Mouse (Mus musculus) embryonic facial prominence, embryonic 10.5 days (tissue): ENCODE data around the gene Foxf1. TPM values are rescaled to one million over a fixed set of nuclear protein-coding genes. Genes with fewer than 3 reads are reported as not detected.

Experiments used
- DNase-seq: peaks from one replicate; pipeline ENCODE4 v3.0.0-alpha.2; 2017; ENCODE audit warnings: low spot score
- H3K27ac ChIP-seq: fragments of 300-500 bp; sonication (generic); replicated peaks from 2 replicates; pipeline ENCODE4 v1.5.1; 2016; ENCODE audit warnings: mild to moderate bottlenecking
- H3K27me3 ChIP-seq: fragments of 300-500 bp; sonication (generic); replicated peaks from 2 replicates; pipeline ENCODE4 v1.6.1; 2016; ENCODE audit warnings: low read depth, mild to moderate bottlenecking; ENCODE audit not compliant: poor library complexity, severe bottlenecking
- H3K36me3 ChIP-seq: fragments of 300-500 bp; sonication (generic); replicated peaks from 2 replicates; pipeline ENCODE4 v1.6.1; 2016; ENCODE audit warnings: mild to moderate bottlenecking, moderate library complexity
- H3K4me1 ChIP-seq: fragments of 300-500 bp; sonication (generic); 2 replicates; pipeline ENCODE4 v1.6.1; 2016
- H3K4me3 ChIP-seq: fragments of 300-500 bp; sonication (generic); 2 replicates; pipeline ENCODE4 v1.5.1; 2016; ENCODE audit warnings: mild to moderate bottlenecking, moderate library complexity
- H3K9me3 ChIP-seq: fragments of 300-500 bp; sonication (generic); 2 replicates; pipeline ENCODE4 v1.6.1; 2016; ENCODE audit warnings: mild to moderate bottlenecking
- WGBS: fragments of 180-500 bp; shearing (Covaris S2); methylation state at CpG from one replicate; pipeline ENCODE4 v1.1.7; 2016; 5-methylcytosine and 5-hydroxymethylcytosine counted together
- polyA plus RNA-seq: library from polyadenylated mRNA; unstranded; fragments of >200 nt; fragmentation: Nextera tagmentation; extraction: Ambion mirVana; gene quantifications from 2 replicates; pipeline ENCODE4 v1.2.1, GENCODE M21; 2016

Gene Foxf1
- polyA plus RNA-seq, 1 experiment from 2014 or later = 28.8 TPM

- peaks cover 100% of the 10 kb centered on the region for H3K27me3 ChIP-seq
- peak; percentile 58 for DNase-seq
- H3K4me1 ChIP-seq = peaks cover 71% of the 10 kb centered on the region
- no peaks in the 10 kb centered on the region for H3K9me3 ChIP-seq
- peak overlapping the region; percentile 86 for H3K27ac ChIP-seq
- WGBS = under 1% methylated on average over 30 of the region's 30 CpGs
- 0 out of 2 replicates have a peak, but pooled peaks cover 3% of the 10 kb centered on the region for H3K36me3 ChIP-seq
- peak overlapping the region; percentile 70 for H3K4me3 ChIP-seq
Measured at GRCm38 (mm10) chr8:121085011-121085410, 825 bp downstream of the Foxf1 start.

GRCm38 (mm10) chr8:121085561-121085960 is 1.4 kb downstream of the Foxf1 start:
- H3K9me3 ChIP-seq = no peaks in the 10 kb centered on the region
- peaks cover 71% of the 10 kb centered on the region for H3K4me1 ChIP-seq
- peak overlapping the region; percentile 86 for H3K27ac ChIP-seq
- H3K4me3 ChIP-seq = peak overlapping the region; percentile 70
- DNase-seq = peak; percentile 36
- H3K36me3 ChIP-seq = 0 out of 2 replicates have a peak, but pooled peaks cover 3% of the 10 kb centered on the region
- 19% methylated on average over 3 of the region's 3 CpGs for WGBS
- H3K27me3 ChIP-seq = peaks cover 100% of the 10 kb centered on the region

- 6% methylated on average over 19 of the region's 19 CpGs for WGBS
- H3K27me3 ChIP-seq = peaks cover 100% of the 10 kb centered on the region
- H3K36me3 ChIP-seq = 0 out of 2 replicates have a peak, but pooled peaks cover 3% of the 10 kb centered on the region
- peak overlapping the region; percentile 70 for H3K4me3 ChIP-seq
- H3K27ac ChIP-seq = peak overlapping the region; percentile 86
- peaks cover 71% of the 10 kb centered on the region for H3K4me1 ChIP-seq
- H3K9me3 ChIP-seq = no peaks in the 10 kb centered on the region
- DNase-seq = peak; percentile 51
Measured at GRCm38 (mm10) chr8:121086004-121086900, 2.1 kb downstream of the Foxf1 start.

GRCm38 (mm10) chr8:121088281-121088680 is 4.1 kb downstream of the Foxf1 start:
- no peak for DNase-seq
- Histone ChIP-seq H3K4me1 (peaks cover 60% of the 10 kb centered on the region), H3K27ac (no peak overlapping the region), H3K4me3 (peak overlapping the region; percentile 70), H3K36me3 (0 out of 2 replicates have a peak, but pooled peaks cover 3% of the 10 kb centered on the region), H3K27me3 (peaks cover 100% of the 10 kb centered on the region), H3K9me3 (no peaks in the 10 kb centered on the region)
- WGBS = 3% methylated on average over 8 of the region's 8 CpGs

GRCm38 (mm10) chr8:121088871-121089630 is 4.9 kb downstream of the Foxf1 start:
- Histone ChIP-seq H3K27ac (peak overlapping the region; percentile 14; the same call in 1 of the 2 replicates), H3K4me1 (peaks cover 52% of the 10 kb centered on the region), H3K9me3 (no peaks in the 10 kb centered on the region), H3K36me3 (0 out of 2 replicates have a peak, but pooled peaks cover 3% of the 10 kb centered on the region), H3K4me3 (peak overlapping the region; percentile 70), H3K27me3 (peaks cover 100% of the 10 kb centered on the region)
- DNase-seq = peak; percentile 63
- WGBS = 1% methylated on average over 40 of the region's 40 CpGs

- Histone ChIP-seq H3K27ac (peak overlapping the region; percentile 48), H3K4me3 (peak overlapping the region; percentile 70), H3K4me1 (peaks cover 45% of the 10 kb centered on the region), H3K9me3 (no peaks in the 10 kb centered on the region), H3K36me3 (0 out of 2 replicates have a peak, but pooled peaks cover 3% of the 10 kb centered on the region), H3K27me3 (peaks cover 98% of the 10 kb centered on the region)
- peak; percentile 56 for DNase-seq
- 3% methylated on average over 32 of the region's 32 CpGs for WGBS
Measured at GRCm38 (mm10) chr8:121089631-121090380, 5.6 kb downstream of the Foxf1 start.

GRCm38 (mm10) chr8:121090716-121091115 is 6.5 kb downstream of the Foxf1 start:
- H3K9me3 ChIP-seq = no peaks in the 10 kb centered on the region
- 0 out of 2 replicates have a peak, but pooled peaks cover 3% of the 10 kb centered on the region for H3K36me3 ChIP-seq
- 3% methylated on average over 1 of the region's 1 CpGs for WGBS
- peaks cover 92% of the 10 kb centered on the region for H3K27me3 ChIP-seq
- DNase-seq = peak; percentile 70
- peaks cover 40% of the 10 kb centered on the region for H3K4me1 ChIP-seq
- H3K27ac ChIP-seq = no peak overlapping the region
- peak overlapping the region; percentile 5; the same call in 1 of the 2 replicates for H3K4me3 ChIP-seq

- Histone ChIP-seq H3K9me3 (no peaks in the 10 kb centered on the region), H3K27me3 (peaks cover 78% of the 10 kb centered on the region), H3K4me3 (no peak overlapping the region), H3K27ac (no peak overlapping the region; the same call in 1 of the 2 replicates), H3K36me3 (peaks cover 11% of the 10 kb centered on the region), H3K4me1 (peaks cover 40% of the 10 kb centered on the region)
- DNase-seq = no peak
- 35% methylated on average over 6 of the region's 6 CpGs for WGBS
Measured at GRCm38 (mm10) chr8:121092141-121092540, 8.0 kb downstream of the Foxf1 start.

GRCm38 (mm10) chr8:121092627-121093026 is 8.4 kb downstream of the Foxf1 start:
- 5% methylated on average over 16 of the region's 16 CpGs for WGBS
- Histone ChIP-seq H3K9me3 (no peaks in the 10 kb centered on the region), H3K4me3 (no peak overlapping the region), H3K27me3 (peaks cover 73% of the 10 kb centered on the region), H3K36me3 (peaks cover 16% of the 10 kb centered on the region), H3K4me1 (peaks cover 40% of the 10 kb centered on the region), H3K27ac (no peak overlapping the region; the same call in 1 of the 2 replicates)
- DNase-seq = peak; percentile 89

GRCm38 (mm10) chr8:121093496-121093895 is 9.3 kb downstream of the Foxf1 start:
- DNase-seq = no peak
- peaks cover 64% of the 10 kb centered on the region for H3K27me3 ChIP-seq
- no peak overlapping the region for H3K4me3 ChIP-seq
- WGBS = 61% methylated on average over 6 of the region's 6 CpGs
- H3K36me3 ChIP-seq = peaks cover 24% of the 10 kb centered on the region
- H3K27ac ChIP-seq = no peak overlapping the region
- H3K9me3 ChIP-seq = no peaks in the 10 kb centered on the region
- peaks cover 40% of the 10 kb centered on the region for H3K4me1 ChIP-seq

- Histone ChIP-seq H3K27me3 (peaks cover 4% of the 10 kb centered on the region; the same call in 1 of the 2 replicates), H3K9me3 (no peaks in the 10 kb centered on the region), H3K4me3 (no peak overlapping the region), H3K4me1 (peaks cover 38% of the 10 kb centered on the region), H3K36me3 (peaks cover 75% of the 10 kb centered on the region), H3K27ac (no peak overlapping the region)
- DNase-seq = peak; percentile 87
- WGBS = 51% methylated on average over 17 of the region's 17 CpGs
Measured at GRCm38 (mm10) chr8:121104049-121104818, 20.0 kb downstream of the Foxf1 start.
